Mouse (Mus musculus) limb, embryonic 14.5 days (tissue): ENCODE results near the gene Cd3e. TPM values are rescaled to one million over a fixed set of nuclear protein-coding genes. Genes with fewer than 3 reads are reported as not detected.

Experiments used
- ATAC-seq: fragments of 200-750 bp; cut with Nextera tagmentation; 2 replicates; pipeline ENCODE4 v1.8.0; 2017; ENCODE audit warnings: low read depth, moderate number of reproducible peaks, moderate TSS enrichment; ENCODE audit not compliant: low FRiP score
- DNase-seq: peaks from one replicate; pipeline ENCODE4 v3.0.0-alpha.2; 2015; ENCODE audit warnings: low spot score
- H3K27ac ChIP-seq: fragments of 300-500 bp; sonication (generic); replicated peaks from 2 replicates; pipeline ENCODE4 v1.5.1; 2014; ENCODE audit warnings: low read depth, mild to moderate bottlenecking, low read length, moderate library complexity, mixed read lengths
- H3K27me3 ChIP-seq: fragments of 300-500 bp; sonication (generic); 2 replicates; pipeline ENCODE4 v1.6.1; 2014; ENCODE audit warnings: low read length, mixed read lengths; ENCODE audit not compliant: control insufficient read depth, insufficient read depth
- H3K36me3 ChIP-seq: fragments of 300-500 bp; sonication (generic); 2 replicates; pipeline ENCODE4 v1.6.1; 2014; ENCODE audit warnings: mild to moderate bottlenecking, low read length, moderate library complexity, mixed read lengths; ENCODE audit not compliant: control insufficient read depth, insufficient read depth
- H3K4me1 ChIP-seq: fragments of 300-500 bp; sonication (generic); 2 replicates; pipeline ENCODE4 v1.6.1; 2014; ENCODE audit warnings: antibody characterized with exemption, low read length, mixed read lengths; ENCODE audit not compliant: control insufficient read depth, insufficient read depth
- H3K4me2 ChIP-seq: fragments of 300-500 bp; sonication (generic); replicated peaks from 2 replicates; pipeline ENCODE4 v1.6.1; 2014; ENCODE audit warnings: low read depth, mild to moderate bottlenecking, low read length, moderate library complexity; ENCODE audit not compliant: severe bottlenecking
- H3K4me3 ChIP-seq: fragments of 300-500 bp; sonication (generic); replicated peaks from 2 replicates; pipeline ENCODE4 v1.5.1; 2014; ENCODE audit warnings: low read length
- H3K9ac ChIP-seq: fragments of 300-500 bp; sonication (generic); 2 replicates; pipeline ENCODE4 v1.6.1; 2014; ENCODE audit warnings: mild to moderate bottlenecking, low read depth, low read length, moderate library complexity; ENCODE audit not compliant: severe bottlenecking
- H3K9me3 ChIP-seq: fragments of 300-500 bp; sonication (generic); 2 replicates; pipeline ENCODE4 v1.6.1; 2016; ENCODE audit warnings: low read length; ENCODE audit not compliant: control insufficient read depth
- POLR2A ChIP-seq: fragments of 200-500 bp; IDR thresholded peaks from 2 replicates; pipeline ENCODE4 v1.8.0; 2012; ENCODE audit warnings: inconsistent platforms, mild to moderate bottlenecking, moderate library complexity, borderline replicate concordance; ENCODE audit not compliant: insufficient read depth, insufficient read length; ENCODE audit errors: extremely low read depth
- WGBS: fragments of 180-500 bp; shearing (Covaris S2); extraction: QIAGEN DNeasy Blood & Tissue Kit; methylation state at CpG from one replicate; pipeline ENCODE4 v1.1.7; 2014; 5-methylcytosine and 5-hydroxymethylcytosine counted together
- polyA plus RNA-seq, 2 experiments: library from polyadenylated mRNA; depleted of rRNA in 1 of 2; stranded (reverse) in 1 of 2; unstranded in 1 of 2; fragments of >200 nt; fragmentation: Nextera tagmentation in 1 of 2; extraction: Ambion mirVana in 1 of 2; gene quantifications; 2 replicates each; pipeline versions ENCODE4 v1.2.1 to v1.2.3; 2012 to 2014

The Cd3e gene
- polyA plus RNA-seq, 2 experiments, result 0.07 to 0.10 TPM

DNA sequence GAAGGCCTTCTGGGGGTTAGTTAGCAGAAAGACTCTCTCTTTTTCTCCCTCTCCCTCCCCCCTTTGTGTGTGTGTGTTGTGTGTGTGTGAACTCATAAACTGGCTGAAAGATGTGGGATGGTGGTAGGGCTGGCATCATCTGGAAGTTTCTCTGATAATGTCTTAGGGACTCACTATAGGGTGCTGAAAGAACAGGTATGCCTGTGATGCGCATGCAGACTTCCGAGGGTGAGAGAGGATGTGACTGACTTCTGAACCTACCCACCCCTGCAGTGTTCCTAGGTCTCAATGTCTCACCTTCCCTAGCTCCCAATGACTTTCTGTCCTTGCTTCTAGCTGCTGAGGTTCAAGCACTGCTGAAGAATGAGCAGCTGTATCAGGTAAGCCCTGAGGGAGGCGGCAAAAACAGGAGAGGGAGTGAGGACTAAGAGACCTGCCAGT is 23.7 kb downstream of the Cd3e start:
- H3K9ac ChIP-seq, result no peak overlapping the region
- no peak overlapping the region for H3K4me2 ChIP-seq
- H3K4me3 ChIP-seq, result no peak overlapping the region
- DNase-seq, result no peak
- no peak overlapping the region for H3K27ac ChIP-seq
- TF ChIP-seq POLR2A, result no peak
- H3K36me3 ChIP-seq, result no peaks in the 10 kb centered on the region
- whole genome bisulfite sequencing, result 88% methylated on average over 3 of the region's 3 CpGs
- ATAC-seq, result no peak
- H3K27me3 ChIP-seq, result no peaks in the 10 kb centered on the region
- H3K4me1 ChIP-seq, result no peaks in the 10 kb centered on the region
- H3K9me3 ChIP-seq, result no peaks in the 10 kb centered on the region

DNA sequence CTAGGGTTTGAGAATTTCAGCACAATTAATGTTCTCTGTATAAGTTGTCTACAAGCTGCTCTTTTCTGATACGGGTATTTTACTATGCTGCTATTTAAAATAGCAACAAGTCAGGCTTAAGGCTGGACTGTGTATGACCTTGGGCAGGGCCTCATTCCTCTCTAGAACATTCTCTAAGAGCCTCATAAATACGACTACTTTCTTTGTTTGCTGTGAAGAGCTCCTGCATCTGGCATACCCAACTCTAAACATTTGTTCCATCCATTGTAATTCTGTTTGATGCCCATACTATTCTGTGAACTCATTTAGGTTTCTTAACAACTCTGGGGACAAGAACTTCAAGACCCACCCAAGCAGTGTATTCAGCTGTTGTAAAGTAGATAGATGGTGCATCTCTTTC is 26.4 kb downstream of the Cd3e start:
- H3K9ac ChIP-seq, result no peak overlapping the region
- DNase-seq (no peak), ATAC-seq (no peak)
- no peak overlapping the region for H3K27ac ChIP-seq
- no peak overlapping the region for H3K4me2 ChIP-seq
- H3K9me3 ChIP-seq, result no peaks in the 10 kb centered on the region
- TF ChIP-seq POLR2A, result no peak
- no peaks in the 10 kb centered on the region for H3K36me3 ChIP-seq
- H3K4me3 ChIP-seq, result no peak overlapping the region
- whole genome bisulfite sequencing, result 80% methylated on average over 2 of the region's 2 CpGs
- H3K4me1 ChIP-seq, result no peaks in the 10 kb centered on the region
- H3K27me3 ChIP-seq, result no peaks in the 10 kb centered on the region

DNA sequence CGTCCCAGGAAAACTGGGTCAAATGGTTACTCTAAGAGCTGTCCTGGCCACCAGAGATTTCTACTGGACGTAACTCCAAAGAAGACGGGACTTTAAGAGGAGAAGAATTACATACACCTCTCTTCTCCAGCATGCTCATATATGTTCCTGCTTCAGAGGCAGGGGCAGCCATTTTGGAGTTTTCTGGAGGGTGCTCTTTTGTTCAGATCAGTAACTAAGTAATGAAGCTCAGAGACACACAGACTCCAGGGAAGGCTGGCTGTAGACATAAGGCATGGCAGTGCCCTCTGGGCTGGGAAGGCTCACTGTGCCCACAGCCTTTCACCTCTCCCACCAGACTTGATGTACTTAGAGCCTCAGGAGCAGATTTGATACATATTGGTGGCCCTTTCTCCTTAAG is 26.9 kb downstream of the Cd3e start:
- DNase-seq (no peak), ATAC-seq (no peak)
- H3K36me3 ChIP-seq, result no peaks in the 10 kb centered on the region
- H3K27ac ChIP-seq, result no peak overlapping the region
- no peak overlapping the region for H3K4me3 ChIP-seq
- H3K9me3 ChIP-seq, result no peaks in the 10 kb centered on the region
- WGBS, result 82% methylated on average over 3 of the region's 3 CpGs
- H3K4me1 ChIP-seq, result no peaks in the 10 kb centered on the region
- no peak for TF ChIP-seq POLR2A
- no peak overlapping the region for H3K9ac ChIP-seq
- H3K4me2 ChIP-seq, result no peak overlapping the region
- H3K27me3 ChIP-seq, result no peaks in the 10 kb centered on the region

- TF ChIP-seq POLR2A, result no peak
- no peak for ATAC-seq
- Histone ChIP-seq H3K4me1 (no peaks in the 10 kb centered on the region), H3K36me3 (no peaks in the 10 kb centered on the region), H3K9ac (no peak overlapping the region), H3K4me3 (no peak overlapping the region), H3K4me2 (no peak overlapping the region), H3K27me3 (no peaks in the 10 kb centered on the region), H3K27ac (no peak overlapping the region), H3K9me3 (no peaks in the 10 kb centered on the region)
- DNase-seq, result no peak
- whole genome bisulfite sequencing, result 86% methylated on average over 8 of the region's 8 CpGs
Observed at GRCm38 (mm10) chr9:44982081-44982480, 27.3 kb downstream of the Cd3e start.

- H3K4me2 ChIP-seq, result no peak within 1 kb of the TSS
- H3K27ac ChIP-seq, result no peak within 1 kb of the TSS
- H3K9ac ChIP-seq, result no peak within 1 kb of the TSS
- WGBS, result 72% methylated on average over 4 of the region's 4 CpGs
- no peak for DNase-seq
- no peaks in the 10 kb centered on the region for H3K4me1 ChIP-seq
- no peaks in the 10 kb centered on the region for H3K27me3 ChIP-seq
- ATAC-seq, result no peak
- no peaks in the 10 kb centered on the region for H3K36me3 ChIP-seq
- no peaks in the 10 kb centered on the region for H3K9me3 ChIP-seq
- no peak within 1 kb of the TSS for H3K4me3 ChIP-seq
- TF ChIP-seq POLR2A, result no peak
Observed at GRCm38 (mm10) chr9:44981676-44982075, 27.8 kb downstream of the Cd3e start, which contains the start of gene Cd3d. TSS of gene Cd3d (plus strand) at chr9:44981786.

- 84% methylated on average over 2 of the region's 2 CpGs for WGBS
- Histone ChIP-seq H3K4me1 (no peaks in the 10 kb centered on the region), H3K4me2 (no peak overlapping the region), H3K36me3 (no peaks in the 10 kb centered on the region), H3K9me3 (no peaks in the 10 kb centered on the region), H3K4me3 (no peak overlapping the region), H3K27ac (no peak overlapping the region), H3K9ac (no peak overlapping the region), H3K27me3 (no peaks in the 10 kb centered on the region)
- no peak for TF ChIP-seq POLR2A
- ATAC-seq, result no peak
- DNase-seq, result no peak
Observed at GRCm38 (mm10) chr9:44981104-44981503, 28.3 kb downstream of the Cd3e start.
